Mouse (Mus musculus) megakaryocyte, embryonic 14.5 days (primary cell): ENCODE results near the gene H2-T23.

ENCODE experiments used
- FLI1 ChIP-seq: IDR thresholded peaks from 2 replicates; pipeline ENCODE4 v1.6.1; 2012; ENCODE audit warnings: low read length, inconsistent platforms, mixed read lengths
- GATA1 ChIP-seq: IDR thresholded peaks from 3 replicates; pipeline ENCODE4 v1.6.1; 2012; ENCODE audit warnings: mixed read lengths, low read length, inconsistent platforms, borderline replicate concordance

DNA sequence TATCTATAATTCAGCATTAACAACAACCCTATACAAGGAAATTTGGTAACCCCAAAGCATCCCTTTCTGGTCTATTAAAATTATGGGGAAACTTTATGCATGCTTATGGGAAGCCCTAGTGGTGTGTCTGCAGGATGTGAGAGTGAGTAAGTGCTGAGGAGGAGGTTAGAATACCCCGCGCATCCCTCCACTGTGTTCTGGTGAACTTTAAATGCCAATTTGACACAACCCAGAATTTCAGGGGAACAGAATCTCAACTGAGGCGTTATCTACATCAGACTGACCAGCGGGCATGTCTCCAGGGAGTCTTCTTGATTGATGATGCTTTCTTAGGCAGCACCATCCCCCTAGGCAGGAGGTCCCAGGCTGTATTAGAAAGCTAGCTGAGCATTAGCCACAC, 6.8 kb downstream of the H2-T23 start:
- TF ChIP-seq GATA1 = no peak
- TF ChIP-seq FLI1 = no peak
